Mouse (Mus musculus) heart, adult 8-10 months (tissue): ENCODE measurements at regions not wholly inside any gene's neighbourhood (a gene's known extent, or its start where the extent isn't known, plus 50 kb on each side); places are given as distances from the start of the nearest gene placed in this dataset.

Experiments used
- DNase-seq: peaks from one replicate; pipeline ENCODE4 v3.0.0; 2022; ENCODE audit warnings: low spot score

- DNase-seq, result no peak
These were observed 177.5 kb downstream of the Tmem161b start for GRCm38 (mm10) chr13:84399345-84400170.

GRCm38 (mm10) chr13:84401006-84401405 is 178.9 kb downstream of the Tmem161b start:
- no peak for DNase-seq

- no peak for DNase-seq
These were observed 182.6 kb downstream of the Tmem161b start for GRCm38 (mm10) chr13:84404566-84405194.

- DNase-seq, result no peak
These were observed 212.3 kb downstream of the Tmem161b start for GRCm38 (mm10) chr13:84434444-84434843.

- no peak for DNase-seq
These were observed 215.7 kb downstream of the Tmem161b start for GRCm38 (mm10) chr13:84437586-84438443.

- DNase-seq, result no peak
These were observed 216.3 kb downstream of the Tmem161b start for GRCm38 (mm10) chr13:84438444-84438766.

GRCm38 (mm10) chr13:84448514-84448913 is 226.4 kb downstream of the Tmem161b start:
- DNase-seq, result no peak

- no peak for DNase-seq
These were observed 227.0 kb downstream of the Tmem161b start for GRCm38 (mm10) chr13:84449001-84449551.
